Mouse (Mus musculus): ENCODE data around the gene 1110004F10Rik.

- TF ChIP-seq CTCF (IDR thresholded peaks at IDR 0.05; ENCODE audit: borderline replicate concordance, insufficient read depth, low read depth, low read length): no peak
- no peak for TF ChIP-seq POLR2A (IDR thresholded peaks at IDR 0.05; ENCODE audit: borderline replicate concordance, insufficient read depth, low read length)
Observed at GRCm38 (mm10) chr7:116031718-116032595, 7.2 kb upstream of the 1110004F10Rik start.
